Comparison of ENCODE assay signal across 7 mouse cellular contexts in genomic region chr17:70755039-70755668, GRCm38 (mm10).
DNase-seq lines count a peak whose midpoint lies in the region; ATAC-seq lines count a peak whose summit lies in the region.

No protein-coding gene starts in this region.

- peak overlapping the region; percentile 60 for H3K4me2 ChIP-seq in midbrain, embryonic 12.5 days (replicated peaks)

- no peaks in the 10 kb centered on the region for H3K9me3 ChIP-seq in limb, embryonic 10.5 days (replicated peaks)
- H3K9me3 ChIP-seq in midbrain, embryonic 12.5 days = no peaks in the 10 kb centered on the region

- peak overlapping the region; percentile 56 for H3K4me3 ChIP-seq in limb, embryonic 10.5 days
- H3K4me3 ChIP-seq in midbrain, embryonic 12.5 days = peak overlapping the region; percentile 29

- H3K9ac ChIP-seq in midbrain, embryonic 12.5 days (replicated peaks) = peak overlapping the region; percentile 48

- WGBS in limb, embryonic 10.5 days = 2% methylated on average over 22 of the region's 22 CpGs
- WGBS in midbrain, embryonic 12.5 days = 1% methylated on average over 22 of the region's 22 CpGs

- H3K27me3 ChIP-seq in limb, embryonic 10.5 days (ENCODE audit: low read depth, poor library complexity, severe bottlenecking) = no peaks in the 10 kb centered on the region
- peaks cover 43% of the 10 kb centered on the region for H3K27me3 ChIP-seq in midbrain, embryonic 12.5 days

- no peaks in the 10 kb centered on the region for H3K36me3 ChIP-seq in limb, embryonic 10.5 days
- no peaks in the 10 kb centered on the region for H3K36me3 ChIP-seq in midbrain, embryonic 12.5 days

- ATAC-seq in midbrain, embryonic 12.5 days (ENCODE audit: low FRiP score, low read depth) = peak; percentile 51

- DNase-seq in adrenal gland, adult 2 months = peak; percentile 91
- peak; percentile 92 for DNase-seq in embryo, embryonic 9.5 days (ENCODE audit: extremely low spot score)
- peak; percentile 97 for DNase-seq in heart, adult 11 months
- DNase-seq in kidney, adult 11 months = peak; percentile 76
- peak; percentile 94 for DNase-seq in limb, embryonic 10.5 days (ENCODE audit: low spot score)
- peak; percentile 63 for DNase-seq in skeletal muscle tissue, adult 2 months (ENCODE audit: low read depth, low spot score)

- peak overlapping the region; percentile 89 for H3K27ac ChIP-seq in limb, embryonic 10.5 days
- peak overlapping the region; percentile 79 for H3K27ac ChIP-seq in midbrain, embryonic 12.5 days (replicated peaks)

- H3K4me1 ChIP-seq in limb, embryonic 10.5 days = peaks cover 44% of the 10 kb centered on the region
- peaks cover 19% of the 10 kb centered on the region for H3K4me1 ChIP-seq in midbrain, embryonic 12.5 days

Comparison
In these comparisons a context has a peak if more than half of its experiments do, and no peak if none do; other contexts are left out.
1. Peak in every context shown above with its lines: DNase-seq, ATAC-seq, H3K4me3 ChIP-seq and H3K27ac ChIP-seq.